Mouse (Mus musculus) cerebral cortex, adult 2 months (tissue): ENCODE data around the gene Dlx5.

Source experiments
- WGBS: fragments of 180-500 bp; shearing (Covaris S2); methylation state at CpG from one replicate; pipeline ENCODE4 v1.1.7; 2018; 5-methylcytosine and 5-hydroxymethylcytosine counted together

The Dlx5 gene

DNA sequence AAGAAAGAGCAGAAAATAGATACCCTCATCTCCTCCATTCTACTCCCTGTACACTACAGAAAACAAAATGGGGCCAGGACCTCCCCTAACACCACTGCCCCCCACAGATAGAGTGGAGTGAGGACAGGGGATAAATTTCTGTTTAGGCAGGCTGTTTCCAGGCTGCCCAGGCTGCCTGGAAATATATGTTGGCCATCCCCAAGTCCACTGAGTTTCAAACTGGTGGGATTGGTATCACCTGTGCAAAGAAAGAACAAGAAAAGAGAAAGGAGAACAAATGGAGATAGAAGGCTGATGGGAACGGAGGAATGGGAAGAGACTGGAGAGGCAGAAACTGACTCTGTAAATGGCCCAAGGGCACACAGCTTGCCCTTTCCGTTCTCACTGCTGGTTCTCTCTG lies 5.7 kb downstream of the Dlx5 start:
- 12% methylated on average over 2 of the region's 2 CpGs for WGBS

DNA sequence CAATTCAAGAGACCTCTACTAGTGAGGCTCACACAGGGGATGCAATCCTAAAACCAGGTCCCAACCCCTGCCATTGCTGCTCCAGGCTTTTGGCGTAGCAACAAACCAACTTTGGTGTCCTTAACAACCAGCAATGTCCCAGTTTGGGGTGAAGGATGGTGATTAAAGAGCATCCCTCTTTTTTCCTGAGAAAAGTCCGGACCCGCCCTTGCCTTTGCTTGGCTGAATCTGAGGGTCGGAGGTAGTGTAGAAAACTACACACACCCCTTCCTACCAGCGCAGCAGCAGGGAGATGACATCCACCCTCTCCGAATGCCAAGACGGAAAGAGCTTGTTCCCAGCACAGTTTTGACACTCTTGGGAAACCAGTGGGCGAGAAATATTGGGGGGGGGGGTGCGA lies 6.2 kb downstream of the Dlx5 start:
- WGBS = 12% methylated on average over 9 of the region's 9 CpGs

DNA sequence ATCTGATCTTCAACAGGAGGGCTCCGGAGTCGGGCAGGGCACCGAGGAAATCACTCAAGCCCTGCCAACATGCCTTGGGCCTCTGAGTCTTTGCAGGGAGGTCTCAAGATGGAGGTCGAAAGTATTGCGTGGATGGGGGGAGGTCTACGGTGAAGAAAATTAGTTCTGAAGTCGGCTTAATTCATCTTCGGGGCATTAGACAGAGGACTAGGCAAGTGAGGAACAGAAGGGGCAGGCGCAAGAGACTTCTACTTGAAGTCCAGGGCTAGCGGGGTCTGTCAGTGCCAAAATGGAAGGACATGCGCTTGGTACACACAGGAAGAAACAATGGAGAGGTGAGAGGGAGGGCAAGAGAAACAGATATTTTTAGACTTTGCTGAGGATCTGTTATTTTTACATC lies 6.7 kb downstream of the Dlx5 start:
- 4% methylated on average over 11 of the region's 11 CpGs for WGBS

DNA sequence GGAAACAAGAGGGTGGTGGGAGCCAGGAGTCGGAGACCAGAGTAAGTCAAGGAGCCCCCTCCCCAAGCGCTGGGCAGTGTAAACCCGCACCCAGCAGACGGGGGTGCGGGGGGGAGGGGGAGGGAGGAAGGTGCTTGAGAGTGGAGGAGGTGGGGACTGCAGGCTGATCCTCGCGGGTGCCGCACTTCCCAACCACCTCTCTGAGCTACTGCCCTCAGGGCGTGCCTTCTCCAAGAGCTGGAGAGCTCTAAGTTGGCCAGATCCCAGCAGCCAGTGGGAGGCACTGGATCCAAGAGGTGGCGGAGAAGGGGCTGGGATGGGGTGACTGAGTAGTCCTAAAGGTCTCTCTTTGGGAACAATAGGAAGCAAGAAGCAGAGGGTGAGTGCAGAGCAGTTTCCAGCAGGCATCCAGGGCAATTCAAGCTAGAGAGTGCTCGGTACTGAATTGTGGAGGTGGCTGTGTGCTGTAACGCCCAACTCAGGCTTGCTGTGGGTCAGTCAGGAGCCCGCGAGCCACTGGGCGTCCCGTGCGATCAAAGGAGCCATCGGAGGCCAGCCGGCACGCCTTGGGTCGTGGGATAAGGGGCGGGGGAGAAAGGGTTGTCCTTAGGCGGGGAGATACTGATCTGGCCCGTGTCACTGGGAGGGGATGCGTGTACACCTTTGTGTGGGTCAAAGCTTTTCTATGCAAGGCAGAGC lies 7.7 kb downstream of the Dlx5 start:
- 3% methylated on average over 25 of the region's 25 CpGs for WGBS

DNA sequence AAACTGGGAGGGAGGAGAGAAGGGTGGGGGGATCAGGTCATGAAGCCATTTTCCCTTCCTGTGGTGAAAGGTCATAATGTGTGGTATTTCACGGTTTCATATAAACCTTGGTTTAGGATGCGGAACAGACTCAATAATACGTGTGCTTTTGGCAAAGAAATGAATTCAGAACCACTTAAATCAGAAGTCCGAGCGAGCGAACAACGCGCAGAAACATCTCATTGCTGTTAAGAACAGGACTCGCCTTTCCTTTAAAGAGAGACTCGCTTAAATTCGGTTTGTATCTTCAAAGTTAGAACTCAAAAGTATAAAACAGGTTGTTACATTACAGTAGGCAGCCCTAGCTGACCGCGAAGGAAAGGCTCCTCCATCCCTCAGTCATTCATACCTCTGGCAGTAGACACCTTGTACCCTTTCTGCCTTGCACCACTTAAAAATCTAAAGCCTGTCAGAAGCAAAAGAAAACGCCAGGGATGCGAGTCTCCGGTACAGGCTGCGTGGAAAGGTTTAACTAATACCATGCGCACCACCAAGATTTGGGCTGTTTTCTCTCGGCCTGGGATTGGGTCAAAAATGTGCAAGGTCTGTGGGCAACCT lies 8.3 kb downstream of the Dlx5 start:
- 5% methylated on average over 19 of the region's 19 CpGs for WGBS

DNA sequence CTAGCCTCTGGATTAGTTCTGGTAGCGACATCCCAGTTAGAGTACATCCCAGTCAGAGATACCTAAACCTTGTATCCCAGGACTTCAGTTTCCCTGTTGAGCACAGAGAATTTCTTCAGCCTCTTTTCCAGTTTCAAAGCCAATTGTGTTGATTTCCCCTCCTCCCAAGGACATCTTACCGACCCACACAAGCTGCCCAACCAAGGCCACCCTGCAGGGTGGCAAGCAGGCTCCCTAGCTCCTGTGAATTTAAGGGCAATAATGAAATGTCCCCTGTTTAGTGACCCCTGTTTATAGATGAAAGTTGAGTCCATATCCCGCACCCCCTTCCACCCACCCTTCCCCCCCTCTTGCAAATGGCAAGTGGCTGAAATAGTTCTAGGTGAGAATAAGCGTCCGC lies 9.0 kb downstream of the Dlx5 start:
- 12% methylated on average over 5 of the region's 5 CpGs for WGBS

DNA sequence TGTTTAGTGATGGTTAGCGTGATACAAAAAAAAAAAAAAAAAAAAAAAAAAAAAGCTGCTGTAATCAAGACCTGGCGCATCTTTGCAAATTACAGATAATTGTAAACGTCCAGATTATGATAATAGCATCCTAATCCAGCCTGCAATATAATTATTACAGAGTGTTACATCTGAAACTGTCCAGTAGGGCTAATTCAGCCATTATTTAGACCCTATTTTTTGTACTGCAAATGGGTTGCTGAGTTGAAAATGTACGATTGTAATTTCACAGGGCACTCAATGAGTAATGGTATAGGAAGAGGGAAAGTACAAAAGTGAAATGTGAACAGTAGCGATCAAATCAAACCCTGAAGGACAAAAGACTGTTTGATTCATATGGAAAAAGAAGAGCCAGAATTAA lies 10.2 kb downstream of the Dlx5 start:
- 5% methylated on average over 5 of the region's 5 CpGs for WGBS

DNA sequence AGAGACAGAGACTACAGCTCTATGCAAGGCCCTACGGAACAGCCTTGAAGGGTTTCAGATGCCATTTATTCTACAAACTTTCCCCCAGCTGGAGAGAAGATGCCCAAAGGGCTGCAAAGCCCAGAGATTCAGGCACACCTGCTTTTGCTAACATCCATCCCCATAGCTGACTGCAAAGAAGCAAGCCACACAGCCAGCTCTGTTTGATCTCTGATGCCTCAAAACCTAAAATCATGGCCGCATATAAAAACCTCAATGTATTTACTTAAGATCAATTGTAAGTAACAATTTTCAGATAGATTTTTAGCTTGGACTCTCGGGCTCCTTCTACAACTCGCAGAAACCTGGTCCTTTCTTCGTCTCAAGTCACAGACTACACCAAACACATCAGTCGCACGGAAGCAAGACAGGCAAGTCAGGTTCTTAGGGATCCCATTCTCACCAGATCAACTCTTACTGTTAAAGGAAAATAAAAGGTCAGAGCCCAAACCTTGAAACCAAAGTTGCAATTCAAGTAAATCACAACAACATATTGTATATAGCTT lies 10.9 kb downstream of the Dlx5 start:
- 7% methylated on average over 7 of the region's 7 CpGs for WGBS

DNA sequence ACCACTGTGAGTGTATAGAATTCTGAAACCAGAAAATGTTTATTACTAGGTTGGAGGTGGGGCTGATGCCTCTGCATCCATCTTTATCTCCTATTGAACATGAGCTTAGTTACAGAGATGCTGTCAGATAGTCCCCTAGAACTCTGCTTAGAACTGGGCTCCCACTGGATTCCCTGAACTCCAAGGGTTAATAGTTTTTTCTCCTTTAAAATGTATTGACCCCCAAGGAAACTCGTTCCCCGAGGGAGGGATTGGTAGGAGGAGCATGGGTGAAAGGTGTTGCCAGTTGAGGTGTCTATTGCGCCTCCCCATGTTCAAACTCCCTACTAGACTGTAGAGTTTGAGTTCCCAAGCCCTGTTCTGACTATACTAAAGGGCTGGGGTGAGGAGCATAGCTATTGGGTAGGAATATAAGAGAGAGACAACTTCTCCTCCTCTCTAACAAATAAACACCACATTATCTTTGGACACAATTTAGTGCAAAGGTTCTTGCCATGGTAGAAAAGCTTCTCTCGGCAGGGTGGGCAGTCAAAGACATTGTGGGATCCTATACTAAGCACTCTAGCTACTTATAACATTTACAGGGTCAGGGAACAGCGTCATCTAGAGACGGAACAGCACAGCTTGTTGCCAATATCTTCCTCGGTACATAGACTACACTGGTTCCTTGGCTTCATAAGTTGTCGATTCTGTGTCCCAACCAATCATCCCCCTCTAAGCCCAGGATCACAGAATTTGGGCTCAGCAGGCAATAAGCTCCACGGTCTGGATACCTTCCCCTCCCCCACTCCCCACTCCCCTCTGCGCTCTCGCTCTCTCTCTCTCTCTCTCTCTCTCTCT lies 11.7 kb downstream of the Dlx5 start:
- WGBS = 2% methylated on average over 11 of the region's 11 CpGs

DNA sequence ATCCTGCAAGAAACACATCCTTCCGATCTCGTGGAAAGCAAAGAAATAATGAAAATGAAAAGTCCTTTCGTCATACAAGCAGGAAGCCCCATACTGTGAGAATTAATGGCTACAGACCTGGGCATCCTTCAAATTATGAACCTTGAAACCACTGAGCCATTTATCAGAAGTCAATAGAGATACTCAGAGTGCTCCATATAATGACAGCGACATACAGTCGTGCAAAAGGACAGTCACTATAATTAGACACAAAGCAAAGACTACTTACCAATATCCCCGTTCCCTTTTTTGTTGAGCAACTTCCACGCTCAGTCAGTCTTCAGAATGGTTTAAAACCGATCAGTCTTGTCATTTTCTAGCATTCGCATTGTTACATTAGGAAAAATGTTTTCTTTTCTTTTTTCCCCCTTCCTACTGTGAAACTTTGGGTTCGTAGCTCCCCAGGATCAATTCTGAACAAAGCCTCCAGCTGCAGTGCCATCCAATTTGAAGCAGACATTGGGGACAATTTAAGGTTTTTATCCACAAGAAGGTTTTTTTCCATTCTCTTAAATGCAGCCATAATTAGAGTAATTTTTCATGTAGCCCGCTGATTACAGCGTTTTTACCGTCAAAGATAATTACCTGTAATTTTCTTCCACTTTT lies 12.7 kb downstream of the Dlx5 start:
- WGBS = 8% methylated on average over 13 of the region's 13 CpGs

DNA sequence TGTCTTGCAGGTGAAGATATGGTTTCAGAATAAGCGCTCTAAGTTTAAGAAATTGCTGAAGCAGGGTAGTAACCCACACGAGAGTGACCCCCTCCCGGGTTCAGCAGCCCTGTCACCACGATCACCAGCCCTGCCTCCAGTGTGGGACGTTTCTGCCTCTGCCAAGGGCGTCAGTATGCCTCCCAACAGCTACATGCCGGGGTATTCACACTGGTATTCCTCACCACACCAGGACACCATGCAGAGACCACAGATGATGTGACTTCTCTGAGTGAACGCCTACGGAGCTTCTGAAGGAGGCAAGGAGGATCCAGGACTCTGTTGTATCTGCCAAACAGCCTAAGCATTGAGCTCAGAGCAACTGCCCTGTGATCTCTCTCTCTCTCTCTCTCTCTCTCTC lies 14.9 kb downstream of the Dlx5 start:
- WGBS = 22% methylated on average over 9 of the region's 9 CpGs

DNA sequence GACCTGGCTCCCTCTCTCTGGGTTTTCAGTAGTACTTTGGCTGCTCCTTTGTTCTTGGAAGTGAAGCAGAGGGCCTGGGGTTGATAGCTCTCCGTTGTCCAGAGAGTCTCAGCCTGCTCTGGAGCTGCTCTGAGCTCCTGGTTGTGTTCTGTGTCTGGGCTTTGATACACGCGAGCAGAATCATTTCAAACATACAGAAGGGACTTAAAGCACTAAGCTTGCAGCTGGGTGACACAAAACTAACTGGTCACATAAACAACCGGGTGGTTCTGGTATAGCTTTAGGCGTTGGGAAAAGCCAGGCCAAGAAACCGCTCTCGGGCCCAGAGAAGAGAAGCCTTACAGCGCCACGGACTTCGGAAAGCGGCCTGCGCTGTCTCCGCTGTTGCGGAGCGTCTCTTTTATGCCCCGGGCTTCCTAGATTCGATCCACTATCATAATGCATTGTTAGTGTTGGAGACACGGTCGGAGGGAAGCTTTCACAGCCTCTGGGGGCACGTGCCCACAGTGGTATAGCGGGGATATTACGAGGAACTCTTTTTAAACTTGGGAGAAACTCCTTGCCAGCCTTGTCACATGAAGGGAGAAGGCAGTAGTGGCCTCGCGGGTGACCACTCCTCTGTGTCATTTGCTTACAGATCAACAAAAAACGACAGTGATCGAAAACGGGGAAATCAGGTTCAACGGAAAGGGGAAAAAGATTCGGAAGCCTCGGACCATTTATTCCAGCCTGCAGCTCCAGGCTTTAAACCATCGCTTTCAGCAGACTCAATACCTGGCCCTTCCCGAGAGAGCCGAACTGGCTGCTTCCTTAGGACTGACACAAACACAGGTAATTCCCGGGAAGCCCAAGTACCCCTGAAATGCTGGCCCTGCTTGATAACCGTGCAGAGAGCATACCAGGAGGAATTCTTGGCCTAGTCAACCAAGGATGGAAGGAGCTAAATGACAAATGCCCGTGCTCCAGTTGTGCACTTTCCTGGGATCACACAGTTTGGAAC lies 17.1 kb downstream of the Dlx5 start:
- 26% methylated on average over 36 of the region's 36 CpGs for WGBS

DNA sequence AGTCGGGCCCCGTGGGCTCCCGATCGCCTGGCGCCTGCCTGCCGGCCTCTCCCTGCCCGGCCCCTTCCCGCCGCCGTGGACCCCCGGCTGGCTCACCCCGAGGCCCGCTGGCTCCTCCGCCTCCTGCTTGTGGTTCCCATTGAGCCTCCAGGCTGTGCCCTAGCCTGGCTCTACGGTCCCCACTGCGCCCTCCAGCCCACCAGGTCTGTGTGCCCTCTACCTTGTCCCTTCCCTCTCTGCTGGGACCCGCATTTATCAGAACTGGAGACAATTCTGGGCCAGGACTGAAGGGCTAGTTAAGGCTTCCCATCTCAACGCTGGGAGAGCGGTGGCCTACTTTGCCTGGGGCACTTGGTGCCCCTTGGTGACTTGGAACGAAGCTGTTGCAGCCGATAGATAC lies 17.9 kb downstream of the Dlx5 start:
- WGBS = 8% methylated on average over 21 of the region's 21 CpGs

DNA sequence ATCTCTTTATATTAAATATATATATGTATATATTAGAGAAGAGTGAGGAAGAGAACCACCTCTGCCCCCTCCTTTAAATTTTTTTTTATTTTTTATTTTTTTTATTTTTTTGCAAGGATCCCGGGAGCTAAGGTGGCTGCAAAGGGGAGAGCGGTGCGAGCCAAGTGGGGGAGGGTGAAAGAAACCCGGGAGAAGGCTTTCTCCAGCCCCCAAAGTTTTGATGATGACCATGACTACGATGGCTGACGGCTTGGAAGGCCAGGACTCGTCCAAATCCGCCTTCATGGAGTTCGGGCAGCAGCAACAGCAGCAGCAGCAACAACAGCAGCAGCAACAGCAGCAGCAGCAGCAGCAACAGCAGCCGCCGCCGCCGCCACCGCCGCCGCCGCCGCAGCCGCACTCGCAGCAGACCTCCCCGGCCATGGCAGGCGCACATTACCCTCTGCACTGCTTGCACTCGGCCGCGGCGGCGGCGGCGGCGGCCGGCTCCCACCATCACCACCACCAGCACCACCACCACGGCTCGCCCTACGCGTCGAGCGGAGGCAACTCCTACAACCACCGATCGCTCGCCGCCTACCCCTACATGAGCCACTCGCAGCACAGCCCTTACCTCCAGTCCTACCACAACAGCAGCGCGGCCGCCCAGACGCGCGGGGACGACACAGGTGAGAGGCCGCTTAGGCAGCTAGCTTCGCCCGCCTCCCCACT lies 18.6 kb downstream of the Dlx5 start, which contains the start of gene Dlx6:
Gene Dlx6 (plus strand): TSS at position 175 of the 711 bp plus-strand sequence.
- WGBS = 1% methylated on average over 52 of the region's 52 CpGs

DNA sequence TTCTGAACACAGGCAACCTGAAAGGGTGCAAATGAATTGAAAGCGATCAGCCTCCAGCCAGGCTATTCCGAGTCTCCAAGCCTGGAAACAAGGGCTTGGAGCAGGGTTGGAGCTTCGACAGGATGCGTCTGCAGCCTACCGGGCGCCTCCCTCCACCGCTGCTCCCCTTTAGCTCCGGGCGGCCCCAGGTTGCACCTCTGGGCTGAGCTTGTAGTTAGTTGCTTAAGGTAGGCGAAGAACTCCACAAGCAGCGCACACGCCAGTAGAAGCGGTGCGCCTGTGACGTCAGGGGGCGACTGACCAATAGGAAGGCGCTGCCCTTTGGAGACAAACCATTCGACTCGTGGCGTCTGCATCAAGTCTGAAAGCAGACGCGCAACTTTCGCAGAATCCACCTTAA lies 19.3 kb downstream of the Dlx5 start:
- 2% methylated on average over 23 of the region's 23 CpGs for WGBS

DNA sequence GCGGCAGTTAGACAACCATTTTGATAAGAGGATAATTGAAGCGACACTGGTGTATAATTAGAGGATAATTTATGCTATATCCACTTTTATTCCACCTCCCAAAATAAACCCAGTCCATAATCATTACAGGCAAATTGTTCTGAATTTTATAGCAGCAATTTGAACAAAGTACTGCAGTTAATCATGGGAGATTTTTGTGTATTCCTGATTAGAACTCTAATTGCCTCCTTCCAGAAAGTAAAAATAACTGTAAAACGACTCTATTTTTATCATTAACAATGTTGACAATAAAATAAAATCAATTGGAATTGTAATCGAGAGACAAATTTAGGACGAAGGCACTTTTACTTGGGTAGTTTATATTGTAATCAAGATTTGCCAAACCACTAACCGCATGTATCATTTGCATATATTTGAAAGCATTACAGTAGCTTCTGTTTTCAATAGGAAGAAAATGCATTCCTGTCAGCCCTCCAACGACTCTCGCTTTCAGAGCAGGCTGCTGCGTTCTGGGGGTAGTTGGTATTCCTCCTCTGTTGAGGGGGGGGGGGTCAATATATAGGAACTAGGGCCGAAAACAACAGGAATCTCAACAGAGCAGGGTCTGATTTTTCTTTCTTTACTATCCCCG lies 20.0 kb downstream of the Dlx5 start:
- 6% methylated on average over 11 of the region's 11 CpGs for WGBS

DNA sequence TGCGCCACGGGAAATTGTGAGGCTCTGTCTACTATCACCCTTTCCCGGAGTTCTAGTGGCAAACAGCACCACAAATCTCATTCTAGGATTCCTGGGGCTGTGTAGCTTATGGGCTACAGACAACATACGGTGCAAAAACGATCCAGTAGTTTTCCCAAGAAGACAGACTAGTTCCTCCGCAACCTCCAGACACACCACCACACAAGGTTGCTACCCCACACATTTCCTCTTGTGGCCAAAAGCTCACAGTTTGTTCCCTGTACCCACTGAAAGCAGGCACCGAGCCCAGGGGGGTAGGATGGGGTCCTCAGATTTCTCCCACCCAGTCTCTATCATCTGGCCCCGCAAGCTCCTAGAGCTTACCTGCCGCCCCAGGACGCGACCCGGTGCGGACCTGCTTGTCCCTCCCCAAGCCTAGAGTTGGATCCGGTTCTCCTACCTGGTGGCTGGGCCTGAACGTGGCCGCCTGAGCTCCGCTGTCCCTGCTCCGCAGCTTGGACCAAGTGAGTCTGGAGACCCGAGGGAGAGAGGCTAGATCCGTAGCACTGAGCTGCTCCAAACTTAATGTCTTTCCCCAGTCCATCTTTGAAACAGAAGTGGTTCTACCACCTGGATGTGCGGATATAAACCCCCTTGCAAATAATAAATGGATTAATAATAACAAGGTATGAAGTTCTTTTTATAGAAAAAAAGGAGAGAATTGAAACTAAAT lies 20.6 kb downstream of the Dlx5 start:
- 4% methylated on average over 21 of the region's 21 CpGs for WGBS

DNA sequence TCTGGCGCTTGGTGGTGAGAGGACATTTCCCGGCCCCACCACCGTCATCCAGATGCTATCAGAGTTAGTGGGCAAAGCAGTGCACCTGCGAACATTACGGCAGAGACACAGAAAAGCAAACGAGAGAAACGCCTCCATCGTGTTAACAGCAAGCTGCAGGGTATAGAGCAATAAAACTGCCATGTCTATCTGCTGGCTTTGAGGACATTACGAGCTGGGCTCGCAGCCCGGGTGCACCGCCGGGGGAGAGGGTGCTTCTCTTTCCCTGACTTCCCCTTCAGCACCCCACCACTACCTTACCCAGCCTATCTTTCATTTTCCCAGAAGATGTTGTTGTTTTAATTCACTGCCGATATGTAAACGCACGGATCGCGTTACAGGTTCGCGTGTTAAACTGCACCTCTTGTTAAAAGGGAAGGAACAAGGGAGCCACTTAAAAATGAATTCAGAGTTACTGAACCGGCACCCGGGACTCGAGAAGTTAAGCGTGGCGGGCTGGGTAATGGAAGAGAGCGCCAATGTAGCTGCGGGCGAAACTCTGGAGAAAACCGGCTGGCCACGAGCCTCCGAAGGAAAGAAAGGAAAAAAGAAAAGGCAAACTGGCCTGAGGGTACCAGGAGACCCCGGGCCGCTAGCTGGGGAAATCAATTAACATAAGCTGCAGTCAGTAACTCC lies 21.3 kb downstream of the Dlx5 start:
- WGBS = 2% methylated on average over 33 of the region's 33 CpGs
